Mouse (Mus musculus) testis, adult 2 months (tissue): ENCODE results near the gene Fyn. TPM values are rescaled to one million over a fixed set of nuclear protein-coding genes. Genes with fewer than 3 reads are reported as not detected.

Experiments used
- H3K27ac ChIP-seq: fragments of 200-500 bp; 2 replicates; pipeline ENCODE4 v1.5.1; 2012; ENCODE audit warnings: low read depth, low read length; ENCODE audit not compliant: control insufficient read depth, insufficient read depth
- H3K27me3 ChIP-seq: fragments of 200-500 bp; 2 replicates; pipeline ENCODE4 v1.6.1; 2012; ENCODE audit warnings: mild to moderate bottlenecking, low read length, moderate library complexity; ENCODE audit not compliant: control insufficient read depth, insufficient read depth
- H3K36me3 ChIP-seq: fragments of 200-500 bp; 2 replicates; pipeline ENCODE4 v1.6.1; 2012; ENCODE audit warnings: mild to moderate bottlenecking, low read length; ENCODE audit not compliant: control insufficient read depth, insufficient read depth
- H3K4me1 ChIP-seq: fragments of 200-500 bp; 2 replicates; pipeline ENCODE4 v1.6.1; 2012; ENCODE audit warnings: low read length; ENCODE audit not compliant: control insufficient read depth, insufficient read depth
- H3K4me3 ChIP-seq: fragments of 200-500 bp; 2 replicates; pipeline ENCODE4 v1.5.1; 2012; ENCODE audit warnings: low read depth, mild to moderate bottlenecking, low read length, moderate library complexity, mixed read lengths; ENCODE audit not compliant: control insufficient read depth
- CTCF ChIP-seq: fragments of 200-500 bp; IDR thresholded peaks from 2 replicates; pipeline ENCODE4 v1.5.1; 2012; ENCODE audit warnings: low read depth, mild to moderate bottlenecking, inconsistent platforms, low read length, moderate library complexity; ENCODE audit not compliant: control insufficient read depth, insufficient read depth, insufficient replicate concordance
- POLR2A ChIP-seq: fragments of 200-500 bp; IDR thresholded peaks from 2 replicates; pipeline ENCODE4 v1.6.1; 2012; ENCODE audit warnings: low read depth, mild to moderate bottlenecking, inconsistent platforms, low read length, moderate library complexity; ENCODE audit not compliant: control insufficient read depth
- polyA plus RNA-seq: library from polyadenylated mRNA; depleted of rRNA; stranded (reverse); fragments of >200 nt; gene quantifications from 2 replicates; pipeline ENCODE4 v1.2.3, GENCODE M21; 2012

Gene Fyn
- polyA plus RNA-seq, 1 experiment = 18.8 TPM

GRCm38 (mm10) chr10:39464383-39464782 lies 95.7 kb downstream of the Fyn start:
- Histone ChIP-seq H3K36me3 (no peaks in the 10 kb centered on the region), H3K27ac (no peak overlapping the region), H3K4me3 (no peak overlapping the region), H3K4me1 (no peaks in the 10 kb centered on the region; the same call in none of the 2 replicates), H3K27me3 (no peaks in the 10 kb centered on the region)
- TF ChIP-seq POLR2A (no peak), CTCF (no peak)

DNA sequence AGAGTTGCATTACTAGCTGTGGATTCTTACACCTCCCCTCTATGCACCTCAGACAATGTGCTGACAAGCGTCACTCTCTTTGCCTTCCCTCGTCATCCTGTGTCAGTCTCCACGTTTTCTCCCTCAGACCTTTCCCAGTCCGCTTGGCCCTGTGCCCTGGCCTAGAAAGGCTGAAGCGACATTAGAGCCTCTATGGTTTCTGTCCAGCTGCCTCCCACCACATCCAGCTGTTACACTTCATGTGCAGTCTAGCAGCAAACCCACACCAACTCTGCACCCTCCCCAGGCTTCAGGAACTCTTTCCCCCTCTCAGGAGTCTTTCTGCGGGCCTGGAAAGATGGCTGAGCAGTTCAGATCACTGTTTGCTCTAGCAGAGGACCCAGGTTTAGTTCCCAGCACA lies 98.7 kb downstream of the Fyn start:
- TF ChIP-seq CTCF (no peak), POLR2A (no peak)
- Histone ChIP-seq H3K27ac (no peak overlapping the region), H3K36me3 (no peaks in the 10 kb centered on the region), H3K4me3 (no peak overlapping the region), H3K4me1 (no peaks in the 10 kb centered on the region; the same call in 1 of the 2 replicates), H3K27me3 (no peaks in the 10 kb centered on the region)

- H3K27ac ChIP-seq = no peak overlapping the region
- H3K36me3 ChIP-seq = no peaks in the 10 kb centered on the region
- H3K4me3 ChIP-seq = no peak overlapping the region
- no peaks in the 10 kb centered on the region for H3K27me3 ChIP-seq
- TF ChIP-seq POLR2A (no peak), CTCF (no peak)
- H3K4me1 ChIP-seq = no peaks in the 10 kb centered on the region
Measured at GRCm38 (mm10) chr10:39467821-39468220, 99.2 kb downstream of the Fyn start.

DNA sequence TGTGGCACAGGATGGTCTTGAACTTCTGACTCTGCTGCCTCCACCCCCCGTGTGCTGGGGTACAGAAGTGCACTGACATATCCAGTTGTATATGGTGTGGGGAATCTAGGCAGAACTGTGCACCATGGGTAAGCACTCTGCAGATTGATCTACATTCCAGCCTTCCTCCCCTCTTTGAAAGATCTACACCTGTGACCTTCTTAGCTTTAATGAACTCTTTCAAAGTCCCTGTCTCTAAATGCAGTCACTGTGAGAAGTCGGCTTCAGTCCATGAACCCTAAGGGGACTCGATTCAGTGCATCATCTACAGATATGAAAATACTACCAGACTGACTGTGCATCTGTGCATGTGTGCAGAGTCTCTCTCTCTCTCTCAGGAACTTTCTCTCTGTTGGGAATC lies 99.9 kb downstream of the Fyn start:
- H3K27ac ChIP-seq = no peak overlapping the region
- H3K27me3 ChIP-seq = no peaks in the 10 kb centered on the region
- H3K4me1 ChIP-seq = no peaks in the 10 kb centered on the region
- TF ChIP-seq POLR2A (no peak), CTCF (no peak)
- H3K4me3 ChIP-seq = no peak overlapping the region
- H3K36me3 ChIP-seq = no peaks in the 10 kb centered on the region

- Histone ChIP-seq H3K27me3 (no peaks in the 10 kb centered on the region), H3K4me3 (no peak overlapping the region), H3K27ac (no peak overlapping the region), H3K4me1 (no peaks in the 10 kb centered on the region), H3K36me3 (no peaks in the 10 kb centered on the region)
- TF ChIP-seq CTCF = no peak
- no peak for TF ChIP-seq POLR2A
Measured at GRCm38 (mm10) chr10:39469341-39469740, 100.7 kb downstream of the Fyn start.

DNA sequence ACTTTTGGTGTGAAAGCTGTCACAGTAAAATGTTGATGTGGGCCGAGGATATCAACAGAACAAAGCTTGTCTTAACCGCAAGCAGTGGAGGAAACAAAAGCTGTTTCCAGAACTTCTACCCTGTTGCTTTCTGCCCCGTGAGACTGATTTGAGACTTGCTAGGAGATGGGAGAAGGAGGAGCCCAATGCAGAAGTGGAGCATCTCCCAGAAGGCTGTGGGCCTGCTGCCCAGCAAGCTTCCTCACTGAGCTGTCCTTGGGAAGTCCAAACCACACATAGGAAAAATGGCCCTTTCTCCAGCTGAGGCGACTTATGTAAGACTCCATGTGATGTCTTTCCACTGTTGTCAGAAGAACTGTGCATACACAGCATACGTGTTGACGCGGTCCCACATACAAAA lies 101.7 kb downstream of the Fyn start:
- no peak overlapping the region for H3K27ac ChIP-seq
- no peak overlapping the region for H3K4me3 ChIP-seq
- TF ChIP-seq POLR2A = no peak
- no peak for TF ChIP-seq CTCF
- H3K27me3 ChIP-seq = no peaks in the 10 kb centered on the region
- H3K36me3 ChIP-seq = no peaks in the 10 kb centered on the region
- H3K4me1 ChIP-seq = no peaks in the 10 kb centered on the region

GRCm38 (mm10) chr10:39471040-39471713 lies 102.5 kb downstream of the Fyn start:
- Histone ChIP-seq H3K4me3 (no peak overlapping the region), H3K27ac (no peak overlapping the region), H3K4me1 (no peaks in the 10 kb centered on the region), H3K36me3 (no peaks in the 10 kb centered on the region), H3K27me3 (no peaks in the 10 kb centered on the region)
- TF ChIP-seq POLR2A = no peak
- no peak for TF ChIP-seq CTCF

GRCm38 (mm10) chr10:39471714-39472531 lies 103.3 kb downstream of the Fyn start:
- no peak overlapping the region for H3K27ac ChIP-seq

More at GRCm38 (mm10) chr10:39471714-39472531, 103.3 kb downstream of the Fyn start:
- Histone ChIP-seq H3K36me3 (no peaks in the 10 kb centered on the region), H3K27me3 (no peaks in the 10 kb centered on the region), H3K4me3 (no peak overlapping the region), H3K4me1 (no peaks in the 10 kb centered on the region)
- TF ChIP-seq POLR2A (no peak), CTCF (no peak)
